Mouse (Mus musculus) stomach, embryonic 15.5 days (tissue): ENCODE data around the gene Bahcc1. TPM values are rescaled to one million over a fixed set of nuclear protein-coding genes. Genes with fewer than 3 reads are reported as not detected.

Experiments used
- ATAC-seq: fragments of 200-750 bp; cut with Nextera tagmentation; 2 replicates; pipeline ENCODE4 v1.8.0; 2017; ENCODE audit warnings: low read depth, moderate number of reproducible peaks, moderate TSS enrichment; ENCODE audit not compliant: insufficient read depth, low FRiP score
- H3K27ac ChIP-seq: fragments of 300-500 bp; sonication (generic); 2 replicates; pipeline ENCODE4 v1.5.1; 2015; ENCODE audit warnings: mild to moderate bottlenecking, inconsistent platforms
- H3K27me3 ChIP-seq: fragments of 300-500 bp; sonication (generic); replicated peaks from 2 replicates; pipeline ENCODE4 v1.6.1; 2015; ENCODE audit warnings: inconsistent platforms
- H3K36me3 ChIP-seq: fragments of 300-500 bp; sonication (generic); 2 replicates; pipeline ENCODE4 v1.6.1; 2015; ENCODE audit warnings: inconsistent platforms
- H3K4me1 ChIP-seq: fragments of 300-500 bp; sonication (generic); 2 replicates; pipeline ENCODE4 v1.6.1; 2015; ENCODE audit warnings: inconsistent platforms
- H3K4me2 ChIP-seq: fragments of 300-500 bp; sonication (generic); 2 replicates; pipeline ENCODE4 v1.6.1; 2015; ENCODE audit warnings: mild to moderate bottlenecking, inconsistent platforms
- H3K4me3 ChIP-seq: fragments of 300-500 bp; sonication (generic); replicated peaks from 2 replicates; pipeline ENCODE4 v1.5.1; 2015; ENCODE audit warnings: inconsistent platforms
- H3K9ac ChIP-seq: fragments of 300-500 bp; sonication (generic); 2 replicates; pipeline ENCODE4 v1.6.1; 2015; ENCODE audit warnings: inconsistent platforms
- H3K9me3 ChIP-seq: fragments of 300-500 bp; sonication (generic); 2 replicates; pipeline ENCODE4 v1.6.1; 2016; ENCODE audit warnings: inconsistent platforms
- WGBS: fragments of 180-500 bp; shearing (Covaris S2); methylation state at CpG from one replicate; pipeline ENCODE4 v1.1.7; 2015; 5-methylcytosine and 5-hydroxymethylcytosine counted together
- polyA plus RNA-seq: library from polyadenylated mRNA; unstranded; fragments of >200 nt; fragmentation: Nextera tagmentation; extraction: Ambion mirVana; gene quantifications from 2 replicates; pipeline ENCODE4 v1.2.1, GENCODE M21; 2015

Bahcc1 gene
- 7.2 and 7.9 TPM in 2 replicates for polyA plus RNA-seq

DNA sequence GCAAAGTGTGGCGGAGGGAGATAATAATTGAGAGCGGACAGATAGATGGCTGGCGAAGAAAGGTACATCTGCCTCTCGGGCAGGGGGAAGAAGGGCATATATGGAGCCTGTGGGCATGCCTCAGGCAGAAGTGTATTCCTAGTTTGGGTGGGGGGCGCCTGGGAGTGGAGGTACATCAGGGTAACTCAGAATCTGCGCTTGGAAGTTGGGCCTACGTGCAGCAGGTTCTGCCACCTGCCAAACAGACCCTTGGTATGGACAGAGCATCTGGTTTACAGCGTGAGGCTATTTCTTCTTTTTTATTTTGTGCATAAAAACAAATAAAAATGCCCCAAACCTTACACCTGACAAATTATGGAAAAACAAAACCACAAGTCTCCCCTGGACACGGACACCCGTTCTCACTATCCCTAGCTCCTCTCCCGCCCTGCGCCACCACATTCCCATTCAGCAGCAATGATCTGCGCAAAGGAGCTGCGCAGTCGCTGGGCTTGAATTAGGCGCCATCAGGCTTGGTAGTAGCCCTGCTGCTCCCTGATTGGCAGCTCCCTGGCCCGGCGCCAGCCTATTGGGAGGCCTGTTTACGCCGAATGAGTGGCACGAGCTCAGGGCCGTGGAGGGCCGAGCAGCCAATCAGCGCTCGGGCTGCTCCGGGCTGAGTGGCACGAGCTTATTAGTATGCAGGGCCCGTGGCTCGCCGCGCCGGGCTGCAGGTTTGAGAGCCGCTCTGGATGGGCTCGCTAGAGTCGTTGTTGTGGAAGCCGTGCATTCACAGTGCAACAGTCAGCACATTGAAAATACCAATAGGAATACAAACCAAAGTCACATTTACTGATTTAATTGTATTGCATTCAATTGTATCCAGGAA is at the start of gene Bahcc1:
Gene Bahcc1, plus strand, starts transcription at position 718 of the 868 bp plus-strand sequence.
- ATAC-seq = peak; percentile 92

DNA sequence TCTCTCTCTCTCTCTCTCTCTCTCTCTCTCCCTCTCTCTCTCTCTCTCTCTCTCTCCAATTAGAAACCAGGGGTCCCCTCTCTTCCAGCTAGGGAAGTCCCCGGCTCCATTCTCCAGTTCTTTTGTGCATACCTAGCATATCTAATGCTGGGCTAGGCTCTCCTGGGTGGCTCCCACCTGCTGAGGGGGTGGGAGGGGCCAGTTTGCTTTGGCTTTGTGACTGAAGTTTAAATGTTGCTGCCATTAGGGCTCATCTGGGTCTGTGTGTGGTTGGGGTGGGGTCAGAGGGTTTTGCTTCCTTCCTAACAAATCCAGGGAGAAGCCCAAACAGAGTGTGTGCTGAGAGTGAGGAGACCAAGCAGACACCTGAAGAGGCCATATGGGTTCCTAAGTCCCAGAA is 49.6 kb upstream of the Bahcc1 start:
- Histone ChIP-seq H3K4me2 (peak overlapping the region; percentile 16; the same call in 1 of the 2 replicates), H3K4me1 (peaks cover 40% of the 10 kb centered on the region), H3K27ac (peak overlapping the region; percentile 88), H3K36me3 (no peaks in the 10 kb centered on the region), H3K27me3 (no peaks in the 10 kb centered on the region), H3K9me3 (no peaks in the 10 kb centered on the region), H3K4me3 (no peak overlapping the region; the same call in 1 of the 2 replicates), H3K9ac (no peak overlapping the region)
- 21% methylated on average over 1 of the region's 1 CpGs for WGBS
- no peak; the same call in 1 of the 2 replicates for ATAC-seq

More for the DNA sequence above, at the start of gene Bahcc1:
- Histone ChIP-seq H3K9ac (peak within 1 kb of the TSS; percentile 59), H3K4me3 (peak within 1 kb of the TSS; percentile 86), H3K9me3 (no peaks in the 10 kb centered on the region), H3K4me1 (peaks cover 30% of the 10 kb centered on the region), H3K27ac (peak within 1 kb of the TSS; percentile 87), H3K4me2 (peak within 1 kb of the TSS; percentile 94), H3K27me3 (no peaks in the 10 kb centered on the region), H3K36me3 (no peaks in the 10 kb centered on the region)
- 2% methylated on average over 36 of the region's 36 CpGs for WGBS

DNA sequence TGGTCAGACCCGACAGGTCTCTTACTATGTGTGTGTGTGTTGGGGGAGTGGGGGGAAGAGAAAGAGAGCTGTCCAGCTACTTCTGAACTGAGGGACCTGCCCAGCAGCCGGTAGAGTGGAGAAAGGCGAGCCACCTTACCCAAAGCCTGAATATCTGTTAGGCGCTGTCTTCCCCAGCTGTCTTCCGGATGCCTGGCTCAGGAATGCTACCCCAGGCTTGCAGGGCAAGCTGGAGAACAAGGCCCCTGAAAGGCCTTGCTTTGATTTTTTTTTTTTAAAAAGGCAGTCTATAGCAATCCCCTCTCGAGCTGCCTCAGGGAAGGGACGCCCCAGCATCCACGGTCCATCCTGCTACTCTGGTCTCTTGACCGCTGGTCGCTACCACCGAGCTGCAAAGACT is 49.0 kb upstream of the Bahcc1 start:
- Histone ChIP-seq H3K9ac (no peak overlapping the region), H3K27me3 (no peaks in the 10 kb centered on the region), H3K4me2 (peak overlapping the region; percentile 16; the same call in 1 of the 2 replicates), H3K9me3 (no peaks in the 10 kb centered on the region), H3K36me3 (no peaks in the 10 kb centered on the region), H3K27ac (peak overlapping the region; percentile 88), H3K4me3 (no peak overlapping the region; the same call in 1 of the 2 replicates), H3K4me1 (peaks cover 40% of the 10 kb centered on the region)
- ATAC-seq = no peak
- WGBS = 45% methylated on average over 11 of the region's 11 CpGs

DNA sequence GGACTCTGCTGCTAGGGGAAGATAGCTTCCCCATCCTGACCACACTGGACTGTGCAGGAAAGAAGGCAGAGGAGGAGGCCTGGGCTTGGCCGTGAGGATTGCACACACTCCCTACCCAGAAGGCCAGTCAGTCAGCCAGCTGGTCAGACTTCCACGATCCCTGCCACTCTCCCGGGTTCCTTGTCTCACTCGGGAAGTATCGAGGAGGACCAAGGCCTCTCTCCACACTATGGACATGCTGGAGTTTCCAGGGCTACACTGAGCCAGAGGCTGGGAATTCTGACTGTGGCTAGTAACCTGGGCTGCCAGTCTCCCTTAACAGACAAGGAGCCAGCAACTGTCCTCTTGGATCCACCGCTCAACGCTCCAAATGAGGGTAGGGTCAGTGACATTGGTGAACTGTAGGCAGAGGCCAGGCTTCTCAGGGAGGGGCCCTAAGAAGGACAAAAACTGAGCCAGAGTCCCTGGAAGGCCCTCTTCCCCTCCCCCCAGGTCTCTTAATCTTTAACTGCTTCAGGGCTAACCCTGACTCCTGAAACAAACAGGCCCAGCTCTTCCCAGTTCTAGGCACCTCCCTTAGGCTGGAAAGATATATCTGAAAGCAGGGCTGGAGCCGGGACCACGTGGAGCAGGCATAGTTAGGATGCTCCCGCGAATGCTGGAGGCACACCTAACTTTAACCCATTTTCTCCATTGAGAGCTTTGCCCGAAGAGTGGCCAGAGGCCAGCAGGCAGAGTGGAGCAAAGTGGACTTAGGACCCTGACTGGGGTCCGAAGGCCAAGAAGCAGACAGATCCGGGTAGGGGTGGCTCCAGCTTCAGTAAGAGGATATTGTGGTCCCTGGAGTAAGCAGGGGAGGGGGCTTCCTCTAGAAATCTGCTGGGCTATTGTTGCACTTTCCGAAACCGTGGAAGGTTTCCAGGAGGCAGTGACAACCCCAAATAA is 48.1 kb upstream of the Bahcc1 start:
- Histone ChIP-seq H3K9ac (no peak overlapping the region), H3K27ac (peak overlapping the region; percentile 88), H3K4me2 (peak overlapping the region; percentile 91), H3K4me3 (peak overlapping the region; percentile 82), H3K9me3 (no peaks in the 10 kb centered on the region), H3K36me3 (no peaks in the 10 kb centered on the region), H3K27me3 (no peaks in the 10 kb centered on the region), H3K4me1 (peaks cover 40% of the 10 kb centered on the region)
- peak; percentile 45 for ATAC-seq
- whole genome bisulfite sequencing = 14% methylated on average over 16 of the region's 16 CpGs

DNA sequence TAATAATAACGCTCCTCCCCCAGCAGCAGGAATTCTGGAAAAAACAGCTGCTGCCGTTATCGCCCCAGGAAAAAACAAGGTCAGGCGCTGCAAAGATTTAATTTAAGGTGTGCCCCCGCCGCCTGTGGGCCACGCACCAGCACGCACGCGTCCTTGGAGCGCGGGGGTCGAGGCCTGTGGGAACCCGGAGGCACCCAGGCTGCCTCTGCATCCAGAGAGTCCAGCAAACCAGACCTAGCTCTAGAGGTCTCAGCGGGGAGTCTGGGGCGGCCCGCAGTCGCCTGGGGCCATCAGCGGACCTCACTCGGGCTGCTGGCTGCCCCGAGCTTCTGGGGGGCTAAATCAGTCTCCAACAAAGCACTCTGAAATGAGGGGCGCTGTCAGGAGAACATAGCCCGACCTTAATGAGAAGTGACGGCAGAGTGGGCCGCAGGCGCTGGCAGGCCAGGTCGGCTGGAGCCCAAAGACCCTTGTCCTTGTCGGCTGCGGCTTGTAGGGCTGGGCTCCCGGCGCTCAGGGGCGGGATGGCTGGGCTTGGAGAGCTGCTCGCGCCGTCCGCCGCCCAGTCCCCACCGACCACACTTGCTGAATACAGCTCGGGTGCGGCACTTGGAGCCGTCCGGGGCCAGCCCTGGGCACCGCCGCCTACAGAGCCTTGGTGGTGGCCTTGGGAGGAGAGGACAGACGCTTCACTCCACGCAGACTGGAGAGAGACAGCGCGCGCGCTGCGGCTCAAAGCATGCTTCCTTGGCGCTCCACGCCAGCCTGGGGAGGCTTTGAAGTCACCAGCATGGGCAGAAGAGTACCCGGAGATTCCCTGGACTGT is 47.2 kb upstream of the Bahcc1 start:
- ATAC-seq = no peak
- Histone ChIP-seq H3K27ac (peak overlapping the region; percentile 88), H3K4me2 (peak overlapping the region; percentile 91), H3K27me3 (no peaks in the 10 kb centered on the region), H3K4me1 (peaks cover 44% of the 10 kb centered on the region), H3K9ac (peak overlapping the region; percentile 94), H3K36me3 (no peaks in the 10 kb centered on the region), H3K9me3 (no peaks in the 10 kb centered on the region), H3K4me3 (peak overlapping the region; percentile 82)
- WGBS = 4% methylated on average over 54 of the region's 54 CpGs

DNA sequence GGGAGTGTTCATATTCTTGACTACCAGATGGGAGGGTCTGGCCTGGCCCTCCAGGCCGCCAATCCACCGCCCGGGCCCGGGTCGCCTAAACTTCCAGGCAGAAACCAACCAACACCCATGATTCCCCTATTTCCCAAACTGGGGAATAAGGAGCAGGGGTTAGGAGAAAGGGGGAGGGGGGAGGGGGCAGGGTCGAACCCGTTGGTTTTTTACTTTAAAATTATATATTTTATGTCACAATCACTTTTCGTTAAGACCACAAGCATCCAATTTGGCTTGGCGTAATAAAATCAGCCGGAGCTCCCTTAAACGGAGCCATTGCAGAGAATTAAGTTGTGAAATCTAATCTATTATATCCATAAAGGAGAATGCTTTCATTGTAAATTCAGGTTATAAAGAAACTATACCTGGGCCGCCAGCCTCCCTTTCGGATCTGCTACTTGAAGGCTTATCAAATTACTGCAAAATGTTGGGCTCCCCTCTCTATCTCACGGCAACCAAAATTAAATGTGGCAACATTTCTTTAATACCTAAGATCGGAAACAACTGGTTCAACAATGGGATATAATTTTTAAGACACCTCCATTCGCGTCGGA is 46.5 kb upstream of the Bahcc1 start:
- H3K9ac ChIP-seq = peak overlapping the region; percentile 94
- peak overlapping the region; percentile 91 for H3K4me2 ChIP-seq
- ATAC-seq = no peak
- H3K36me3 ChIP-seq = no peaks in the 10 kb centered on the region
- no peaks in the 10 kb centered on the region for H3K27me3 ChIP-seq
- peak overlapping the region; percentile 88 for H3K27ac ChIP-seq
- no peaks in the 10 kb centered on the region for H3K9me3 ChIP-seq
- WGBS = 18% methylated on average over 18 of the region's 18 CpGs
- H3K4me3 ChIP-seq = peak overlapping the region; percentile 82
- peaks cover 51% of the 10 kb centered on the region for H3K4me1 ChIP-seq

DNA sequence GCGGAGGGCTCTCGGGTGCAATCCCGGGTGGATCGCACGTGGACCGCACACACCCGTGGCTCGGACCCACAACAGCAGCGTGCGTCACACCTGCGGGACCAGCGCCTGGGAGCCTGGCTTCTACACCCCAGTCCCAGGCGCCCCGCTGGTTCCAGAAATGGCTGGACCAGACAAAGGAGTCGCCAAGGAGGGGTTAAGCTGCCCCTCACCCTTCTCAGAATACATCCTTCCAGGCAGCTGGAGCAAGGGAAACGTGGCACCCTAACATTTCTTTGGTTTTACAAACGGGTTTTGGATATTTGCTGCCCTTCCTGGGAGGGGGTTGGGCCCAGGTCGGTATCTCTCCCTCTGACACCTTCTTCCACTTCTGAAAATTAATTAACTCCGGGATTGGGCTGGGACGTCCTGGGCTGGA is 45.9 kb upstream of the Bahcc1 start:
- peak overlapping the region; percentile 82 for H3K4me3 ChIP-seq
- H3K4me1 ChIP-seq = peaks cover 55% of the 10 kb centered on the region
- no peaks in the 10 kb centered on the region for H3K9me3 ChIP-seq
- no peaks in the 10 kb centered on the region for H3K27me3 ChIP-seq
- no peaks in the 10 kb centered on the region for H3K36me3 ChIP-seq
- peak overlapping the region; percentile 91 for H3K4me2 ChIP-seq
- peak overlapping the region; percentile 94 for H3K9ac ChIP-seq
- no peak for ATAC-seq
- peak overlapping the region; percentile 88 for H3K27ac ChIP-seq
- WGBS = 5% methylated on average over 20 of the region's 20 CpGs

DNA sequence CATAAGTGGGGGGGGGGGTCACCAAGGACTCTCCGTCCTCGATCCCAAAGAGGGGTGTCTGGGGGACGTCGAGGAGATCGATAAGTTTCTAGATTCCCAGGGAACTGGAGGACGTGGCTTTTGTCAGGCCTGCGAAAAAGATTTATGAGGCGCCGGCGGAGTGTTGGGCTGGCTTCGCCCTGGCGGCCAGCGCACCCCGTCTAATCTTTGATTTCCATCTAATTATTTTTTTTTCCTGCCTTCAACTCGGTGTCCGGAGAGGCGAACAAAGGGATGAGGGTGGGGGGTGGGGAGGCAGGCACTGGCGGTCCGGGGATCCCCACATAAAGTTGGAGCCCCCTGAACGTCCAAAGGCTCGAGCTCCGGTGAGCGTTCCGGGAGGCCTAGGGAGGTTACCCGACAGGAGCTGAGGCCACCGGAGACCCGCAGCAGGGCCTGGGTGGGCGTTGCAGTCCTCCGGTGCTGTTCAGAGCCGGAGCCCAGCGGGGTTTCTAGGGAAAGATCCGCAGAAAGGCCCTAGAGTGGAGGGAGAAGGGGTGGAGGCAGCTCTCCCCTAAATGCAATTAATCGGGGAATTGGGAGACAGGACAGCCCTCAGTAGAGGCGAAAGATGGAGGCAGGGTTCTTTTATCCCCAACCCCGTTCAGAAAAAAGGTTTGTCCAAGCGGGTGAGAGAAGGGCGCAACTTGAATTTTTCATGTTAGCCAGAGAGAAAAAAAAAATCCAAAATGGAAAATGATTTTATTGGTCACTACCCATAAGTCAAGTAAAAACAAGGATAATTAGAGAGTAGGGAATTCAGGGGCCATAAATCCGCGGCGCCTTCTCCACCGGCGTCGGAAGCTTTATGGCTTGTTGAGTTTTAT is 45.3 kb upstream of the Bahcc1 start:
- peak overlapping the region; percentile 94 for H3K9ac ChIP-seq
- H3K27me3 ChIP-seq = no peaks in the 10 kb centered on the region
- ATAC-seq = no peak
- WGBS = 2% methylated on average over 43 of the region's 43 CpGs
- H3K36me3 ChIP-seq = no peaks in the 10 kb centered on the region
- H3K4me1 ChIP-seq = peaks cover 52% of the 10 kb centered on the region
- peak overlapping the region; percentile 88 for H3K27ac ChIP-seq
- no peaks in the 10 kb centered on the region for H3K9me3 ChIP-seq
- peak overlapping the region; percentile 82 for H3K4me3 ChIP-seq
- H3K4me2 ChIP-seq = peak overlapping the region; percentile 91

DNA sequence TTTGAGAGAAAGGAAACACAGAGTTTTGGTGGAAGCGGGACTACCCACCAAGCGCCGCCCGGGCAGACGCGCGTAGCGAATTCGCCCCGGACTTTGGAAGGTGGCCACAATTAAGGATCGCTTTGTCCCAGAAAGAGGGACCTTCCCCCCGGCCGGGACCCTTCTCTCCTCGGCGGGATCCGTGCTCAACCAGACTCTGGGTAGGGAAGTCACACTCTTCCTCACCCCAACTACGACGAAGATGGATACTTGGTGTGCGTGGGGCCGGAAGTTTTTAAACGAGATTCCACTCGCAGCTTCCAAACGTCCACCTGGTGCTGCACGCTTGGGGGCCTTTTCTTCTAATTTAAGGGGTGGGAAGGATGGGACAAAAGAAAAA is 44.7 kb upstream of the Bahcc1 start:
- H3K9ac ChIP-seq = peak overlapping the region; percentile 94
- no peaks in the 10 kb centered on the region for H3K36me3 ChIP-seq
- WGBS = under 1% methylated on average over 24 of the region's 24 CpGs
- H3K4me1 ChIP-seq = peaks cover 48% of the 10 kb centered on the region
- H3K4me2 ChIP-seq = peak overlapping the region; percentile 91
- H3K4me3 ChIP-seq = peak overlapping the region; percentile 82
- no peaks in the 10 kb centered on the region for H3K9me3 ChIP-seq
- ATAC-seq = no peak
- H3K27ac ChIP-seq = peak overlapping the region; percentile 98
- no peaks in the 10 kb centered on the region for H3K27me3 ChIP-seq
